Mouse (Mus musculus) ES-Bruce4 (cell line): ENCODE results near the gene Frmd4a.

ENCODE experiments used
- CTCF ChIP-seq: IDR thresholded peaks from one replicate; pipeline ENCODE4 v1.8.1; 2011; ENCODE audit warnings: low read depth, low read length
- EP300 ChIP-seq: IDR thresholded peaks from 2 replicates; pipeline ENCODE4 v1.6.1; 2011; ENCODE audit warnings: low read depth, low read length; ENCODE audit not compliant: insufficient read depth
- POLR2A ChIP-seq: IDR thresholded peaks from one replicate; pipeline ENCODE4 v1.8.1; 2011; ENCODE audit warnings: low read length; ENCODE audit not compliant: insufficient read depth

GRCm38 (mm10) chr2:4545261-4545660 is 527.7 kb downstream of the Frmd4a start:
- TF ChIP-seq CTCF, result no peak
- no peak for TF ChIP-seq EP300
- no peak for TF ChIP-seq POLR2A
